Mouse (Mus musculus) layer of hippocampus, adult 11-12 months (tissue): ENCODE measurements around the gene Ctcf.
A peak's percentile ranks its signal among the peaks of the same experiment; 100 is the strongest.

Experiments
- DNase-seq: peaks from one replicate; pipeline ENCODE4 v3.0.0; 2022; ENCODE audit warnings: low spot score

Gene Ctcf

DNA sequence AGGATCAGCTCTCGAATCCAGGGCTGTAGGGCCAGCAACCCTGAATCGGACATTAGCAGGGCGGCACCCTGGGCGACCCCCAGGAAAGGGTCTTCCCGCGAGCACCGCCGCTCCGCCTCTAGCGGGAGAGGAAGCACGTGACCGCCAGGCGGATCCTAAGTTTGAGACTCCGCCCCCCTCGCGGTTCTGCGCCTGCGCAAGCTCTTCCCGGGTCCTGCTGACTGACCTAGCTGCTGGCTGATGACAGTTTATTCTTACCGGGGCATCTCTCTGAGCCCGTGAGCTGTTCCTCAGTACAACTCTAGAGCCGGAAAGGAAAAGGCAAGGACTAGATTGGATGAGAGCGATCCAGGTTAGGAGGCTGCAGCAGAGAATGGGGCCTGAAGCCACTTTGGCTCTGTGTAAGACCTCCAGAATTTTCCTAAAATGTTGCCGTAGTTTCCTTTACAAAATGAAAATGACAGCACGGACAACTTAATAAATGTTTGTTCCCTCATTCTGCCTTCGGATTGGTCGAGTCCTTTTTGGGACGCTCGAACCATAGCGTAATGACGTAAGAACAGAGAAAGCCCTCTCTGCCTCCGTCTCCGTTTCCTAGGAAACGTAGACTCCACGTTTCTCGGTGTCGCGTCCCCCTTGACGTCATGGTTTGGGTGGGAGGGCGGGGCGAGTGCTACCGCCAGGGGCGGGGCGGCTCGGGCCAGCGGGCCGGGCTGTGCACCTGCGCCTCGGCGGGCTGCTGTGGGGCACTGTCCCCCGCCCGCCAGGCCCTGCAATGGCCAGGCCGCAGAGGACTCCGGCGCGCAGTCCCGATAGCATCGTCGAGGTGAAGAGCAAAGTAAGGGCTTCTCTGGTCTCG is 64.8 kb downstream of the Ctcf start, which contains the start of the genes Acd and Pard6a:
Gene Acd, minus strand, starts transcription at position 137 of the 859 bp plus-strand sequence.
Gene Pard6a, plus strand, starts transcription at position 183 of the 859 bp plus-strand sequence.
- peak; percentile 97 for DNase-seq

GRCm38 (mm10) chr8:105702001-105702401 is 65.6 kb downstream of the Ctcf start:
- DNase-seq = no peak

GRCm38 (mm10) chr8:105702731-105703415 is 66.5 kb downstream of the Ctcf start:
- DNase-seq = peak; percentile 33

DNA sequence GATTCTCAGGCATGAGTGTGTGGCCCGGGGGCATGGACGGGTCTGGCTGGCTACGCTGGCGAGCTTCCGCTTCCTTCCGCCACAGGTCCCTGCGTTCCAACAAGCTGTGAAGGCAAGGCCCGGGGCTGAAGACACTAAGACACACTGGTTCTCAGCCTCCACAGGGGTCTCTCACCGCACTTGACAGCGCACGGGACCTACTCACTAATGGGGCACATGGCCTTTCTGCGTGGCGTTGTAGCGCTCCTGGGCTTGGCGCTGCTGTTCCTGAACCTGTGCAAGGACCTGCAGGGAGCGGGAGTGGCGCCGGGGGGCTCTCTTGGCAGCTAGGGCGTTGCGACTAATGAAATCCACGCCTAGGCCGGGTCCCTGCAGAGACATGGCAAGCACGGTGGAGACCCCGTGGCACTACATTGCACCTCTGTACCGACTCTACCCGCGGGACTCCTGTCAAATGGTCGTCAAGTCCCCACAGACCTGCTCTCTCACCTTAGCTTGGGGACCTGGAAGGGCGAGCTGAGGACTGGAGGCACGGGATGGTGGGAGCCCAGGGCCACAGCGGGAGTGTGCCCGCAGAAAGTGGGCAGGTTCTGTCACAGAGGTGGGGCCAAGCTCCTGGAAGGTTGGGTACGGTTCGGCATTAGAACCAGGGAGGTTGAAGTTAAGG is 67.9 kb downstream of the Ctcf start:
- no peak for DNase-seq

DNA sequence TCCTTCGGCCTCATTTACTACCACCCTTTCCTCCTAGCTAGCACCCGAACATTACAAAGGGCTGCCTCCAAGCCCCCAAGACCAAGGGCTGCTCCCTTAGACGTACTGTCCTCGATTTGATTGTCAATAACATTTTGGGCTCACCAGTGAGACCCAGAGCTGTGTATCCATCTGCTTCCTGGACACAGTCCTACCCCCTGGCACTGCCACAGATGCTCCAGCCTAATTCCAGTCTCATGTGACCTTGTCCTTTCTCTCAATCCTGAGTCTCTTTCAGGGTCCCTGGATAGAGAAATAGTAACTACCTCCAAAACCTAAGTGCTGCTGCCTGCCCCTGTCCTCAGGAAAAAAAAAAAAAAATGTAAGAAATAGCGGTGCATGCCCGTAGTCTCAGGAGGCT is 68.6 kb downstream of the Ctcf start:
- no peak for DNase-seq

- no peak for DNase-seq
Measured at GRCm38 (mm10) chr8:105706426-105706825, 70.1 kb downstream of the Ctcf start.

- DNase-seq = peak; percentile 89
Measured at GRCm38 (mm10) chr8:105707498-105708403, 71.4 kb downstream of the Ctcf start, which contains the start of the genes 4933405L10Rik and Enkd1. Gene 4933405L10Rik (plus strand): TSS chr8:105707655. Gene Enkd1 (minus strand): TSS chr8:105708210.

GRCm38 (mm10) chr8:105708675-105709074 is 72.3 kb downstream of the Ctcf start:
- no peak for DNase-seq

- no peak for DNase-seq
Measured at GRCm38 (mm10) chr8:105709317-105709716, 72.9 kb downstream of the Ctcf start.

DNA sequence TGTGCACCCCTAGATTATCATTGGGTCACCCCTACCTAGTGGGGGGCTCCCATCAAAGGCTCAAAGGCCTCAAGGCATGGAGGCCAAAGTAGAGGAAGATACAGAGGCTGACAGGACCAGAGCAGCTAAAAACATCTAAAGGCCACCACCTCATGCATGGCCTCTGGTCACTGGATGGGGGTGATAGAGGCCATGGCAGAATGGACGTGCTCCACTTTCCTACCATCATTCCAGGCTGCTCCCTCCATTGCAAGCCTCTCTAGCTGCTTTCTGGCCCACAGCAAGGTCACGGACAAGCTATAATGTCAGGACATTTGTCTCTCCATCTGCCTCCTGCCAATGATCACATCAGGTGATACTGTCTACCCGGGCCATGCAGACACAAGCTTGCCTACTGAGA is 75.9 kb downstream of the Ctcf start:
- DNase-seq = no peak

GRCm38 (mm10) chr8:105714139-105714538 is 77.8 kb downstream of the Ctcf start:
- peak; percentile 89 for DNase-seq

GRCm38 (mm10) chr8:105715042-105715441 is 78.7 kb downstream of the Ctcf start:
- no peak for DNase-seq

- DNase-seq = no peak
Measured at GRCm38 (mm10) chr8:105716302-105716945, 80.1 kb downstream of the Ctcf start.

GRCm38 (mm10) chr8:105719637-105720036 is 83.3 kb downstream of the Ctcf start:
- DNase-seq = no peak

DNA sequence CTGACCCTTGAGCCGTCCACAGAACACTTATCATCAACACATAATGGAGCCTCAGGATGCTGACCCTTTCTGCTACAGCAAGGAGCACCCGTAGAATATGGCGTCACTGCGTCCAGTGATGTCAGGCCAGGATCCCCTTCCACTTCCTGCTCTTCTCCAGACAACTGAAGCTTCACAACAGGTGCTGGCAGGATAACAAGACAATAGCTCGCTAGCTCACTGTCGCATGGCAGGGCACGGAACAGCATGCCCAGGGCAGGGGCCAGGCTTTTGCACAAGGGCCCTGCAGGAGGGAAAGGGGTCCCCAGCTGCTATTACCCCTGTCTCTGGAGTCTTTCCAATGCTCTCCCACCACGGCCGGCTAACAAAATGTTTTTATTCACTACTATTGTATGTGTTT is 86.5 kb downstream of the Ctcf start:
- DNase-seq = no peak

- no peak for DNase-seq
Measured at GRCm38 (mm10) chr8:105725726-105726125, 89.4 kb downstream of the Ctcf start.

- no peak for DNase-seq
Measured at GRCm38 (mm10) chr8:105727397-105728124, 91.2 kb downstream of the Ctcf start.

GRCm38 (mm10) chr8:105732186-105732585 is 95.8 kb downstream of the Ctcf start:
- no peak for DNase-seq
